Mouse (Mus musculus) ES-E14 (cell line): ENCODE measurements around the gene Vmn2r33.
"Not testable (repeated sequence)": the region's sequence is repeated elsewhere in the genome, so short reads cannot be mapped to it uniquely, and the experiment has no call there.

Experiments
- CHD2 ChIP-seq: IDR thresholded peaks from 2 replicates; pipeline ENCODE4 v1.6.1; 2014; ENCODE audit warnings: mild to moderate bottlenecking, low read depth, low read length, inconsistent platforms
- HCFC1 ChIP-seq: IDR thresholded peaks from 2 replicates; pipeline ENCODE4 v1.6.1; 2012; ENCODE audit warnings: low read length, inconsistent platforms, borderline replicate concordance; ENCODE audit not compliant: insufficient read depth
- ZC3H11A ChIP-seq: IDR thresholded peaks from 2 replicates; pipeline ENCODE4 v1.6.1; 2012; ENCODE audit warnings: low read depth, mild to moderate bottlenecking, inconsistent platforms, low read length, borderline replicate concordance

DNA sequence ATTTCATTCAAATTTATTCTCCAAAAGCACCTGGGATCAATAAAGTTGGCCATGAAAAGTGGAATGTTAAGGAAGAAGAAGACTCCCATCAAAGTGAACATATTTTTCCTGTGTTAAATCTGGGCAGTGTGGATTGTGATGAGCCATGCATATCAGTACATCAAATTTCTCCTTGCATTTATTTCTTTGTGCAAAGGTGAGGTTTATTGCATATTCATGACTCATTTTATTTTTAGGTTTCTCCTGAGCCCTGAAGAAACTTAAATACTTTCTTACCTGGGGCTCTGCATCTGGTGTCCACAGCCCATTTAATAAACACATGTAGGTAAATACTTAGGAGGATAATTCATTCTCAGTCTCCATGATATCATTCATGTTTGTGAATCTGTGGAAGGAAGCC, at the start of gene Vmn2r33:
- TF ChIP-seq ZC3H11A, HCFC1, CHD2: not testable (repeated sequence)
